Mouse (Mus musculus): ENCODE measurements around the gene Setd7.

- TF ChIP-seq CTCF (IDR thresholded peaks at IDR 0.05; ENCODE audit: borderline replicate concordance, control insufficient read depth, extremely low read depth, insufficient read depth, low read length, poor library complexity), result no peak
- TF ChIP-seq POLR2A (IDR thresholded peaks at IDR 0.05; ENCODE audit: control insufficient read depth, extremely low read depth, insufficient read depth, low read length, poor library complexity), result no peak
Observed at GRCm38 (mm10) chr3:51525186-51525785, 35.4 kb downstream of the Setd7 start.

Data from thymus, adult 2 months (tissue).